Mouse (Mus musculus): ENCODE measurements at regions not wholly inside any gene's neighbourhood (a gene's known extent, or its start where the extent isn't known, plus 50 kb on each side); places are given as distances from the start of the nearest gene placed in this dataset.

DNA sequence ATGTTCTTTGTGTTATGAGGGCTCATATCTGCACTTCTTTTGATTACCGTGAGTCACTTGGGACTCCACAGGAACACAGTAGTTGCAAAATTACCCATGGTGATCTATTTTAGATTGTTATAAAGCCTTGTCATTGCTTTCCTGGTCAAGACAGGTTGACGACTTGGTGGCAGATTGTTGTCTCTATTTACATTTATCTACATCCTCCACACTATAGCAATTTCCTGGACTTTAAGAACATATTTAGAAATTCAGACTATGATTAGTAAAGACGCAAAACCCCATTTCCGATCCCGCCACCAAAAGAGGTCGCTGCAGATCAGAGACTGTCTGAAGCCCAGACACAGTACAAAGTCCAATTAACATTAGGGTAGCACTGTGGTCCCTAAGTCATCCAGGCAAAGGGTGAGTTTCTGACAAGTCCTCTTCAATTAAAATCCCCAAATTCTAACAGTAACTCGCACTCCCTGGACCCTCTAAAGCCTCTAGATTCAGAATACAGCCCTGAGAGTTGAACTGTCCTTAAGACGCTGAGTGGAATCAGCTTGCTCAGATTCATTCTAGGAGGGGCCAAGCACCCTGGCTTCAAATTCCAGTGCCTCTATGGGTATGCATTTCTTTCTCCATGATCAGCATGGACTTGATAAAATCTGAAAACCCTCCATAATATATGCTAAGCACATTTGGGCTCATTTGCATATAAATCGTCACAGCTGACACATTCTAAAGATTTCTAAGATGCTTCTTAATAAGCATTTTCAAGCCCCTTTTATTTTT lies 461.9 kb upstream of the BC052040 start:
- Histone ChIP-seq H3K27me3 (ENCODE audit: control insufficient read depth, insufficient read depth, low read length) (no peaks in the 10 kb centered on the region), H3K4me3 (ENCODE audit: control insufficient read depth, insufficient read depth, low read length) (no peak overlapping the region), H3K27ac (ENCODE audit: control insufficient read depth, insufficient read depth, low read length) (no peak overlapping the region), H3K4me1 (replicated peaks; ENCODE audit: control insufficient read depth, insufficient read depth, low read length) (no peaks in the 10 kb centered on the region), H3K36me3 (ENCODE audit: control insufficient read depth, insufficient read depth, low read length) (no peaks in the 10 kb centered on the region)
- TF ChIP-seq POLR2A (IDR thresholded peaks at IDR 0.05; ENCODE audit: control insufficient read depth, extremely low read depth, insufficient read depth, low read length, poor library complexity) (no peak), CTCF (IDR thresholded peaks at IDR 0.05; ENCODE audit: borderline replicate concordance, control insufficient read depth, extremely low read depth, insufficient read depth, low read length, poor library complexity) (no peak)
- 80% methylated on average over 9 of the region's 9 CpGs for WGBS
- no peak for DNase-seq

DNA sequence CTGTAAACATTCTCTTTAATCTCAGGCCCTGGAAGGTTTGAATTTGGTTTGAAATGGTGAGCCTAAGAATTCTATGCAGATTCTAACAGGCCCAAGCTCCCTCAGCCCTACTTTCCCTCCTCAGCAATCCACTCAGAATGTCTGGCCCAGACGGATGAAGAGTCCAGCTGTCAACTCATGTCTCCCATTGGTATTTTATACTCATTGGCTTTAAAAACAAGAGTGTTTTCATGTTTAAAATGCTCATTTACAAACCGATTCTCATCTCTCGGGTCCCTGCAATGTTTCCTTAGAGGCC lies 461.4 kb upstream of the BC052040 start:
- H3K27me3 ChIP-seq (ENCODE audit: control insufficient read depth, insufficient read depth, low read length) = no peaks in the 10 kb centered on the region
- no peak overlapping the region for H3K4me3 ChIP-seq (ENCODE audit: control insufficient read depth, insufficient read depth, low read length)
- no peaks in the 10 kb centered on the region for H3K4me1 ChIP-seq (replicated peaks; ENCODE audit: control insufficient read depth, insufficient read depth, low read length)
- 95% methylated on average over 3 of the region's 3 CpGs for WGBS
- DNase-seq = no peak
- TF ChIP-seq POLR2A (IDR thresholded peaks at IDR 0.05; ENCODE audit: control insufficient read depth, extremely low read depth, insufficient read depth, low read length, poor library complexity) (no peak), CTCF (IDR thresholded peaks at IDR 0.05; ENCODE audit: borderline replicate concordance, control insufficient read depth, extremely low read depth, insufficient read depth, low read length, poor library complexity) (no peak)
- H3K36me3 ChIP-seq (ENCODE audit: control insufficient read depth, insufficient read depth, low read length) = no peaks in the 10 kb centered on the region
- no peak overlapping the region for H3K27ac ChIP-seq (ENCODE audit: control insufficient read depth, insufficient read depth, low read length)

DNA sequence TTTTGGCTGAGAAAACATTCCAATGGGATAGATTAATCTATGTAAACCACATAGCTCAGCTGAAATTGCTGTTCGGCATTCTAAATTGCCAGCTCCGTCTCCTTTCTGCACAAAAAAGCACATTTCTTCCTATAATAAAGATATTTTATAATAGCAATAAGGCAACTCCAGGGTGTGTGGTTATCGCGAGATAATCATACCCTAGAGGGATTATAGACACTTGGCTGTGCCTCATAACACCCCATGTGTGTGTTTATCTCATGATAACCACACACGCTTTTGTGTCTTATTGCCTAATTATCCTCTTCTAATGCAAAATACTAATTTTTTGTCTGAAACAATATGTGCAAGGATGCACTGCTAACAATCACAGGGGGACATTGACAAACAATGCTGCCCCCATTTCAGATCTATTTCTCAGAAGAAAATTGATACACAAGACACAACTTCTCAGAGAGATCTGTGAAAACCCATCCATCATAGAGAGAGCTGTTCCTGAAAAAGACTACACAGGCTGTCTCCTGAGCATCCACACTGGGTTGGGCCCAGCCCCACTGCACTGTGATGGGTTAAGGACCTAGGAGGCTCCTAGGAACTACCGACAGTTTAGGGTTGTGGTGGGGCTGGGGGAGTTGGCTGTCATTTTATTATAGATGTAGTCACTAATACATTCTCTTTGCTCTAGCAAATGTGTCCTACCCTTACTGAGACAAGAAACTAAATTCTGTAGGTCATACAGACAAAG lies 454.7 kb upstream of the BC052040 start:
- Histone ChIP-seq H3K36me3 (ENCODE audit: control insufficient read depth, insufficient read depth, low read length) (no peaks in the 10 kb centered on the region), H3K4me1 (replicated peaks; ENCODE audit: control insufficient read depth, insufficient read depth, low read length) (no peaks in the 10 kb centered on the region), H3K27ac (ENCODE audit: control insufficient read depth, insufficient read depth, low read length) (no peak overlapping the region), H3K27me3 (ENCODE audit: control insufficient read depth, insufficient read depth, low read length) (no peaks in the 10 kb centered on the region), H3K4me3 (ENCODE audit: control insufficient read depth, insufficient read depth, low read length) (no peak overlapping the region)
- WGBS = 96% methylated on average over 6 of the region's 6 CpGs
- no peak for DNase-seq
- TF ChIP-seq CTCF (IDR thresholded peaks at IDR 0.05; ENCODE audit: borderline replicate concordance, control insufficient read depth, extremely low read depth, insufficient read depth, low read length, poor library complexity) (no peak), POLR2A (IDR thresholded peaks at IDR 0.05; ENCODE audit: control insufficient read depth, extremely low read depth, insufficient read depth, low read length, poor library complexity) (no peak)

DNA sequence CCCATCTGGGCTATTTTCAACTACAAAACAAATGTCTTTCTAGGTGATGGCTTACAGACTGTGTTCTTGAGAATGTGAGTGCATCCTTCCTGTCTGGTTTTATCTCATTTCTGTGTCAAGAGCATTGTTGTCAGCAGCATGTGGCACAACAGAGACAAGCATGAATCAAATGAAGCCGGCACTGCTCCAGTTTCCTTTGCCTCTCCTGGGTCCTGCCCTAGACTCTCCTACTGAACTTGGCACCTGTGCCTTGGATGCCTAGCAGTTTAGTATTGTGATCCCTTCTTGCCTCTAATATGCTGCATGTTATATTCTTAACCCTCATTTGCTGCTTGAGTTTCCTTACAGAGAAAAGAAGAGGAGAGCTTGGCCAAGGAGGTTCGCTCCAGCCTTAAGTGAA lies 449.8 kb upstream of the BC052040 start:
- no peaks in the 10 kb centered on the region for H3K36me3 ChIP-seq (ENCODE audit: control insufficient read depth, insufficient read depth, low read length)
- no peak overlapping the region for H3K4me3 ChIP-seq (ENCODE audit: control insufficient read depth, insufficient read depth, low read length)
- TF ChIP-seq CTCF (IDR thresholded peaks at IDR 0.05; ENCODE audit: borderline replicate concordance, control insufficient read depth, extremely low read depth, insufficient read depth, low read length, poor library complexity) = no peak
- TF ChIP-seq POLR2A (IDR thresholded peaks at IDR 0.05; ENCODE audit: control insufficient read depth, extremely low read depth, insufficient read depth, low read length, poor library complexity) = no peak
- H3K27ac ChIP-seq (ENCODE audit: control insufficient read depth, insufficient read depth, low read length) = no peak overlapping the region
- H3K4me1 ChIP-seq (replicated peaks; ENCODE audit: control insufficient read depth, insufficient read depth, low read length) = no peaks in the 10 kb centered on the region
- no peaks in the 10 kb centered on the region for H3K27me3 ChIP-seq (ENCODE audit: control insufficient read depth, insufficient read depth, low read length)
- WGBS = 80% methylated on average over 2 of the region's 2 CpGs
- no peak for DNase-seq

DNA sequence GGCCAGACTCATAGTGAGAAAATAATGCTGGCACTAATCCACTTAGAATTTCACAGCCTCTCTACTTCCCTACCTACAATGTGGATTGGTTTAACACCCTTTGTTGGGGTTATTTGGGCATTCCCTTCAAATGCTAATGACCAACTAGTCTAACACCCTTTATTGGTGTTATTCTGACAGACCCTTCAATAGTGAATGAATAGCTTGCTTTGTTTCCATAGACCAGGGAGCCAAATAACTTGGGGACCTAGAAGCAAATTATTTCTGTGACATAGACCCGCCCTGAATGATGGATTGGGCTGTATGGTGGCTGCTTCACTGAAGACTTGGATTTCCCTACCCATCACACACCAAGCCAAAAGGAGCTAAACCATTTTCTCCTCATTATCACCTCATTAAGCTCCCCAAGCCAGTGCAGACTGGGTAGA lies 449.3 kb upstream of the BC052040 start:
- no peak overlapping the region for H3K27ac ChIP-seq (ENCODE audit: control insufficient read depth, insufficient read depth, low read length)
- WGBS = 49% methylated on average over 1 of the region's 1 CpGs
- no peaks in the 10 kb centered on the region for H3K27me3 ChIP-seq (ENCODE audit: control insufficient read depth, insufficient read depth, low read length)
- no peak for DNase-seq
- no peak overlapping the region for H3K4me3 ChIP-seq (ENCODE audit: control insufficient read depth, insufficient read depth, low read length)
- H3K4me1 ChIP-seq (replicated peaks; ENCODE audit: control insufficient read depth, insufficient read depth, low read length) = no peaks in the 10 kb centered on the region
- TF ChIP-seq POLR2A (IDR thresholded peaks at IDR 0.05; ENCODE audit: control insufficient read depth, extremely low read depth, insufficient read depth, low read length, poor library complexity) = no peak
- TF ChIP-seq CTCF (IDR thresholded peaks at IDR 0.05; ENCODE audit: borderline replicate concordance, control insufficient read depth, extremely low read depth, insufficient read depth, low read length, poor library complexity) = no peak
- H3K36me3 ChIP-seq (ENCODE audit: control insufficient read depth, insufficient read depth, low read length) = no peaks in the 10 kb centered on the region

DNA sequence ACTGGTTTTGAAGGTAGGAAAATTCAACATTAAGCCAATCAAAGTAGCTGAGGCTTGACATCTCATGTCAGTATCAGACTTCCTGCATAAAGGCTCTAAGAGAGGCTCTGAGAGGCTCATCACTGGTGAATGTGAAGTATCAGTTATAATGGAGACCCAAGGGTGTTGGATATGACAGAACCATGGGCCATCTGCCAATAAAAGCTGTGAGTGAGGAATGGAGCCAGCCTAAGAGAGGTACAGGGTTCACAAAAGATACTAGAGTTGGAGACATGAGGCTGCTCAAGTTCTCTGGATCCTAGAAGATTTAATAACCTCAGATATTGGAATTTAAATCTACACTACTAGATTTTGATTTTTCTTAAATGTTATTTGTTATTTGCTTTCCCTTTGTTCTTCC lies 440.1 kb upstream of the BC052040 start:
- no peaks in the 10 kb centered on the region for H3K36me3 ChIP-seq (ENCODE audit: control insufficient read depth, insufficient read depth, low read length)
- H3K27ac ChIP-seq (ENCODE audit: control insufficient read depth, insufficient read depth, low read length) = no peak overlapping the region
- H3K4me1 ChIP-seq (replicated peaks; ENCODE audit: control insufficient read depth, insufficient read depth, low read length) = no peaks in the 10 kb centered on the region
- TF ChIP-seq POLR2A (IDR thresholded peaks at IDR 0.05; ENCODE audit: control insufficient read depth, extremely low read depth, insufficient read depth, low read length, poor library complexity) (no peak), CTCF (IDR thresholded peaks at IDR 0.05; ENCODE audit: borderline replicate concordance, control insufficient read depth, extremely low read depth, insufficient read depth, low read length, poor library complexity) (no peak)
- H3K4me3 ChIP-seq (ENCODE audit: control insufficient read depth, insufficient read depth, low read length) = no peak overlapping the region
- H3K27me3 ChIP-seq (ENCODE audit: control insufficient read depth, insufficient read depth, low read length) = no peaks in the 10 kb centered on the region
- no peak for DNase-seq

Data from thymus, adult 2 months (tissue).